Mouse (Mus musculus) left cerebral cortex, adult 8-10 months (tissue): ENCODE measurements at regions not wholly inside any gene's neighbourhood (a gene's known extent, or its start where the extent isn't known, plus 50 kb on each side); places are given as distances from the start of the nearest gene placed in this dataset.
A peak's percentile ranks its signal among the peaks of the same experiment; 100 is the strongest.

Source experiments
- DNase-seq, 2 experiments: peaks; one replicate each; pipeline ENCODE4 v3.0.0; 2022; ENCODE audit warnings: low spot score in 2 of 2

GRCm38 (mm10) chr5:41994307-41994706 is 73.5 kb upstream of the Gm16223 start:
- DNase-seq: no peak

GRCm38 (mm10) chr5:41983556-41983955 is 84.2 kb upstream of the Gm16223 start:
- no peak for DNase-seq

DNA sequence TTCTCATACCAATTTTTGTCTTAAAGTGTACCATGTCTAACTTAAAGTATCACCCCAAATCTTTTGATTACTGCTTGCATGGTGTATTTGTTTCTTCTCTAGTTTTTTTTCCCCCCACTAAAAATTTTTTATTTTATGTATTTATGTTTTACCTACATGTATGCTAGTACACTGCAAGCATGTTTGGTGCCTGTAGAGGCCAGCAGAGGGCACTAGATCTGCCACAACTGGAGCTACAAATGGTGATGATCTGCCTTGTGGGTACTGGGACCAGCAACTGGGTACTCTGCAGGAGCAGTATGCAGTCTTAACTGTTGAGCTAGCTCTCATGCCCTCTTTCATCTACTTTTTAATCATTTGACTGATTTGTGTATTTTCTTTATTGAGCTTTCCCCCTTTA is 92.2 kb upstream of the Gm16223 start:
- DNase-seq: no peak

DNA sequence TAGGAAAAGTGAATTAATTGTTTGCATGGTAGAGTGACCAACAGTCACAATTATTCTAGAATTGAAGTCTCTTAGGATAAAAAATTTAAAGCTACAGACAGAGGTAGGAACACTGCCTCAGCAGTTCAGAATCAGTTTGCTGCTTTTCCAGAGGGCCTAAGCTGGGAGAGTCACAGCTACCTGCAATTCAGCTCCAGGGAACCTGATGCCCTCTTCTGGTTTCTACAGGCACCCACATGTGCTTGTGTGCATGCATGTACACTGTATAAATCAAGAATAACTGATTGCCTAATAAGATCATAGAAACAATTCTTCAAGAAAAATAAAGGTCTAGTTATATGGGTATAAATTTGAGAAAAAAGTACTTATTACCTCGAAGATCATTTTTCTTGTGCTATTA is 96.6 kb upstream of the Gm16223 start:
- no peak for DNase-seq

- DNase-seq: peak in 1 of 2 experiments; percentile 20
Observed at GRCm38 (mm10) chr5:41966958-41967357, 100.8 kb upstream of the Gm16223 start.

GRCm38 (mm10) chr5:41947114-41947640 is 103.1 kb upstream of the Bod1l start:
- DNase-seq: no peak

DNA sequence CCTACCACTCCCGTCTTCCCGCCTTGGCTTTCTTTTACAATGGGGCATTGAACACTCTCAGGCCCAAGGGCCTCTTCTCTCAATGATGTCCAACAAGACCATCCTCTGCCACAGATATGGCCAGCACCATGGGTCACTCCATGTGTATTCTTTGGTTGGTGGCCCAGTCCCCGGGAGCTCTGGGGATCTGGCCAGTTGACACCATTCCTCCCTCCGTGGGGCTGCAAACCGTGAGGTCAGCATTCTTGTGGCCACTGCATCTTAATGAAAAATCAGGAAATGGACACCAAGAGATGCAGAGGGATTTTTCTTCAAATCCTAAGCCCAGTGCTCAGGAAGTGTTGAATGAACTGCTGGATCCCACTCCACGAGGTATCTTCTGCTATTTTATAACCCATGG is 99.3 kb upstream of the Bod1l start:
- DNase-seq: no peak

- peak; percentile 9 to 38 for DNase-seq
Observed at GRCm38 (mm10) chr5:41942131-41942530, 98.0 kb upstream of the Bod1l start.

DNA sequence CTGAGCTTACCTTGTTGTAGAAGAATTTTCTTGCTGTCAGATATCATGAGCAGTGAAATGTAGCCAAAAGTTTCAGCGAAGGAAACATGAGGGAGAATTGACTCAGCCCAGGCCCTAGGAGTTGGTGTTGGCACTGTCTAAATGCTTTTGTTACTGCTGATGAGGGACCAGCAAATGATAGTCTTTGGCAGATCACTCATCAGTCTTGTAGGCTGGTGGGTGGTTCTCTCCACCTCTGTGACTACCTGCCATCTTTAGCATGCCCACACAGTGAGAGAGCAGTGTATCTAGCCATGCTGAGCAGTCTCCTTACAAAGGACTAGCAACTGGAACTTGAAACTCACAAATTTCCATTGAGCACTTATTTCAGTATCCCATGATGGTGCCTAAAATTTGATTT is 97.1 kb upstream of the Bod1l start:
- DNase-seq: peak in 1 of 2 experiments; percentile 41

DNA sequence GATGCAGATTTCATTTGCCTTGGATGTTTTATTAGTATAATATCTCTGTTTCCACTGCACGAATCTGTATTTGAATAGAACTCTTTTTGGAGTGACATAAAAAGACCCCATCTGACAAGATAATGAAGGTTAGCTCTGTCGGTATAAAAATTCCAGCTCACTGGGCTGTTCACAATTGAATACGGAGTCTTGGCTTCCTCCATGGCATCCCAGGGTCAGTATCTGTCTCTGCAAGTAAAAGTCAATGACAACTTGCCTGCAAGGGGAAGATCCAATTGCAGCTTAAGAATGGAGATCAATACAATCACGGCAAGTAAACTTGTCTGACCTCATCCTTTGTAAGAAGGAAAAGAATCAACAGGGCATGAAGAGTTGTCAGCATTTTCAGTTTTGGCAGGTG is 95.6 kb upstream of the Bod1l start:
- DNase-seq: no peak

- no peak for DNase-seq
Observed at GRCm38 (mm10) chr5:41910053-41910452, 65.9 kb upstream of the Bod1l start.

GRCm38 (mm10) chr5:41907749-41908148 is 63.6 kb upstream of the Bod1l start:
- DNase-seq: no peak

GRCm38 (mm10) chr5:41904512-41904911 is 60.4 kb upstream of the Bod1l start:
- DNase-seq: no peak

DNA sequence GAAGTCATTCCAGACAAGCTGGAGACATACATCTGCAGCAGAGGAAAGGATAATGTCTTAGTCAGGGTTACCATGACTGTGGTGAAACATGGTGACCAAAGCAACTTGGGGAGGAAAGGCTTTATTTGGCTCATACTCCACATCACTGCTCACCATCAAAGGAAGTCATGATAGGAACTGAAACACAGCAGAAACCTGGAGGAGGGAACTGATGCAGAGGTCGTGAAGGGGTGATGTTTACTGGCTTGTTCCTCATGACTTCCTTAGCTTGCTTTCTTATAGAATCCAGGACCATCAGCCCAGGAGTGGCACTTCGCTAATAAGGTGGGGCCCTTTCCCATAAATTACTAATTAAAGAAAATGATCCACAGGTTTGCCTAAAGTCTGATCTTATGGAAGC is 55.1 kb upstream of the Bod1l start:
- DNase-seq: no peak

- no peak for DNase-seq
Observed at GRCm38 (mm10) chr5:41898748-41899147, 54.6 kb upstream of the Bod1l start.
